Mouse (Mus musculus) cerebellum, adult 2 months (tissue): ENCODE results near the gene Fbxl5.

ENCODE experiments used
- CTCF ChIP-seq: fragments of 200-500 bp; IDR thresholded peaks from 2 replicates; pipeline ENCODE4 v1.5.1; 2011; ENCODE audit warnings: low read depth, mild to moderate bottlenecking, control low read depth, low read length, moderate library complexity, borderline replicate concordance; ENCODE audit not compliant: insufficient read depth
- POLR2A ChIP-seq: fragments of 200-500 bp; IDR thresholded peaks from 2 replicates; pipeline ENCODE4 v1.6.1; 2011; ENCODE audit warnings: low read length, control low read depth, borderline replicate concordance; ENCODE audit not compliant: insufficient read depth

GRCm38 (mm10) chr5:43800700-43801099, 20.7 kb downstream of the Fbxl5 start:
- TF ChIP-seq CTCF (no peak), POLR2A (no peak)
